14 mouse cellular contexts compared by ENCODE assay signal in genomic region chr10:79862049-79862788, GRCm38 (mm10). TPM values are rescaled to one million over a fixed set of nuclear protein-coding genes. Genes with fewer than 3 reads are reported as not detected.
DNase-seq lines count a peak whose midpoint lies in the region; ATAC-seq and TF ChIP-seq lines count a peak whose summit lies in the region.
"Had no signal": no experiment of that assay in that cellular context is flagged by ENCODE, and none has a peak within 500 bp of the region (broad histone marks: within the 10 kb centered on the region; RNA-seq: fewer than 3 reads in every experiment).

No protein-coding gene starts in this region.

- H3K4me1 ChIP-seq in kidney, embryonic 15.5 days, result peaks cover 71% of the 10 kb centered on the region
- peaks cover 30% of the 10 kb centered on the region for H3K4me1 ChIP-seq in kidney, embryonic 14.5 days (ENCODE audit: control insufficient read depth, insufficient read depth, low read length)
- no peaks in the 10 kb centered on the region; the same call in 1 of the 2 replicates for H3K4me1 ChIP-seq in testis, adult 2 months (ENCODE audit: control insufficient read depth, insufficient read depth, low read length)

- no peak overlapping the region for H3K4me3 ChIP-seq in kidney, embryonic 15.5 days (replicated peaks)
- no peak overlapping the region for H3K4me3 ChIP-seq in kidney, embryonic 14.5 days (ENCODE audit: low read length)
- no peak overlapping the region for H3K4me3 ChIP-seq in testis, adult 2 months (ENCODE audit: control insufficient read depth, low read depth, low read length)
- H3K4me3 ChIP-seq: gastrocnemius, adult 2 months; limb, embryonic 12.5 days had no signal

- H3K4me2 ChIP-seq in kidney, embryonic 15.5 days, result no peak overlapping the region
- H3K4me2 ChIP-seq in kidney, embryonic 14.5 days (replicated peaks; ENCODE audit: low read depth, low read length), result no peak overlapping the region
- H3K4me2 ChIP-seq: limb, embryonic 12.5 days had no signal

- WGBS in kidney, embryonic 15.5 days, result 78% methylated on average over 23 of the region's 23 CpGs
- WGBS in kidney, embryonic 14.5 days, result 82% methylated on average over 23 of the region's 23 CpGs

- no peak overlapping the region for H3K9ac ChIP-seq in kidney, embryonic 15.5 days
- H3K9ac ChIP-seq in kidney, embryonic 14.5 days (ENCODE audit: low read depth, low read length), result no peak overlapping the region
- H3K9ac ChIP-seq: limb, embryonic 12.5 days had no signal

- ATAC-seq in cerebellum, adult (ENCODE audit: insufficient number of reproducible peaks, low FRiP score, low TSS enrichment), result no peak
- ATAC-seq in kidney, embryonic 15.5 days (replicated peaks; ENCODE audit: low FRiP score), result no peak
- no peak for ATAC-seq in kidney, embryonic 14.5 days (ENCODE audit: low FRiP score, low TSS enrichment)

- no peaks in the 10 kb centered on the region for H3K27me3 ChIP-seq in kidney, embryonic 15.5 days
- no peaks in the 10 kb centered on the region for H3K27me3 ChIP-seq in kidney, embryonic 14.5 days (ENCODE audit: control insufficient read depth, insufficient read depth, low read length)
- H3K27me3 ChIP-seq in testis, adult 2 months (ENCODE audit: control insufficient read depth, insufficient read depth, low read length), result no peaks in the 10 kb centered on the region
- H3K27me3 ChIP-seq: limb, embryonic 12.5 days had no signal

- no peaks in the 10 kb centered on the region for H3K9me3 ChIP-seq in kidney, embryonic 15.5 days (replicated peaks)
- H3K9me3 ChIP-seq in kidney, embryonic 14.5 days (ENCODE audit: control insufficient read depth, low read length), result no peaks in the 10 kb centered on the region
- H3K9me3 ChIP-seq: limb, embryonic 12.5 days had no signal

- peak; percentile 33 to 48 for DNase-seq in cerebellum, postnatal 14 days
- DNase-seq in testis, postnatal 14 days (ENCODE audit: low spot score), result no peak
- DNase-seq in thymus, postnatal 36 days, result no peak
- DNase-seq in frontal cortex, postnatal 36 days (ENCODE audit: low spot score in 2 of 2), result no peak
- DNase-seq: adrenal gland, postnatal 36 days; gastrocnemius, adult 2 months; retina, postnatal 1 day had no signal

- 0 out of 2 replicates have a peak, but pooled peaks have one; percentile 19 for TF ChIP-seq POLR2A in testis, adult 2 months (IDR thresholded peaks at IDR 0.05; ENCODE audit: control insufficient read depth, low read depth, low read length)

- no peak for TF ChIP-seq CTCF in testis, adult 2 months (IDR thresholded peaks at IDR 0.05; ENCODE audit: control insufficient read depth, insufficient read depth, insufficient replicate concordance, low read depth, low read length)

- peaks cover 99% of the 10 kb centered on the region for H3K36me3 ChIP-seq in kidney, embryonic 15.5 days
- H3K36me3 ChIP-seq in kidney, embryonic 14.5 days (ENCODE audit: control insufficient read depth, insufficient read depth, low read length), result peaks cover 92% of the 10 kb centered on the region
- peaks cover 4% of the 10 kb centered on the region for H3K36me3 ChIP-seq in testis, adult 2 months (ENCODE audit: control insufficient read depth, insufficient read depth, low read length)

- peak overlapping the region; percentile 74 for H3K27ac ChIP-seq in kidney, embryonic 15.5 days
- no peak overlapping the region for H3K27ac ChIP-seq in kidney, embryonic 14.5 days (ENCODE audit: low read depth, low read length)
- H3K27ac ChIP-seq in testis, adult 2 months (ENCODE audit: control insufficient read depth, insufficient read depth, low read depth, low read length), result no peak overlapping the region
- H3K27ac ChIP-seq: gastrocnemius, adult 2 months; macrophage had no signal

RNA-seq across cellular contexts. Expression of gene Ptbp1, which starts 8.0 kb away (rescaled TPM):
- 398 and 438 TPM in 2 replicates for polyA plus RNA-seq in kidney, embryonic 15.5 days (2015; fragmentation: Nextera tagmentation; extraction: Ambion mirVana)
- polyA plus RNA-seq in kidney, embryonic 14.5 days (2014; fragmentation: Nextera tagmentation; extraction: Ambion mirVana), result 279 and 333 TPM in 2 replicates
- 125 and 126 TPM in 2 replicates for polyA plus RNA-seq in testis, adult 2 months (2012; rRNA removed)

RNA-seq across cellular contexts. Expression of gene Prtn3, which starts 12.1 kb away (rescaled TPM):
- polyA plus RNA-seq in kidney, embryonic 15.5 days (2015; fragmentation: Nextera tagmentation; extraction: Ambion mirVana), result 7.4 and 8.3 TPM in 2 replicates
- polyA plus RNA-seq in kidney, embryonic 14.5 days (2014; fragmentation: Nextera tagmentation; extraction: Ambion mirVana), result 9.6 and 11.1 TPM in 2 replicates
- polyA plus RNA-seq in testis, adult 2 months (2012; rRNA removed), result 0.72 and 0.90 TPM in 2 replicates

RNA-seq across cellular contexts. Expression of gene Plppr3, which starts 12.2 kb away (rescaled TPM):
- polyA plus RNA-seq in kidney, embryonic 15.5 days (2015; fragmentation: Nextera tagmentation; extraction: Ambion mirVana), result 62.1 and 74.5 TPM in 2 replicates
- polyA plus RNA-seq in kidney, embryonic 14.5 days (2014; fragmentation: Nextera tagmentation; extraction: Ambion mirVana), result 58.8 and 59.7 TPM in 2 replicates
- 1.6 and 2.7 TPM in 2 replicates for polyA plus RNA-seq in testis, adult 2 months (2012; rRNA removed)

RNA-seq across cellular contexts. Expression of gene Elane, which starts 23.8 kb away (rescaled TPM):
- 2.6 and 3.4 TPM in 2 replicates for polyA plus RNA-seq in kidney, embryonic 15.5 days (2015; fragmentation: Nextera tagmentation; extraction: Ambion mirVana)
- not detected in 2 replicates for polyA plus RNA-seq in kidney, embryonic 14.5 days (2014; fragmentation: Nextera tagmentation; extraction: Ambion mirVana)
- polyA plus RNA-seq in testis, adult 2 months (2012; rRNA removed), result 0.11 and 0.22 TPM in 2 replicates
- polyA plus RNA-seq: limb, embryonic 12.5 days had no signal

RNA-seq across cellular contexts. Expression of gene Cfd, which starts 28.4 kb away (rescaled TPM):
- polyA plus RNA-seq in kidney, embryonic 15.5 days (2015; fragmentation: Nextera tagmentation; extraction: Ambion mirVana), result not detected in 2 replicates
- polyA plus RNA-seq in kidney, embryonic 14.5 days (2014; fragmentation: Nextera tagmentation; extraction: Ambion mirVana), result not detected in 2 replicates
- polyA plus RNA-seq in testis, adult 2 months (2012; rRNA removed), result 18.0 and 33.8 TPM in 2 replicates
- polyA plus RNA-seq: limb, embryonic 12.5 days; liver, embryonic 16.5 days; macrophage had no signal

Comparison
In these comparisons a context has a peak if more than half of its experiments do, and no peak if none do; other contexts are left out.
1. DNase-seq: peak in cerebellum, postnatal 14 days (2 of 2); none in testis, postnatal 14 days (single experiment), thymus, postnatal 36 days (0 of 2) and frontal cortex, postnatal 36 days (0 of 2).
2. RNA of gene Plppr3, which starts 12.2 kb away (polyA plus RNA-seq): 62.1 to 74.5 TPM in kidney, embryonic 15.5 days and 58.8 to 59.7 TPM in kidney, embryonic 14.5 days; 1.6 to 2.7 TPM in testis, adult 2 months; every median in the first group is over 10 times any median in the second.